Mouse (Mus musculus) neural tube, embryonic 14.5 days (tissue): ENCODE measurements around the gene Sppl3. TPM values are rescaled to one million over a fixed set of nuclear protein-coding genes. Genes with fewer than 3 reads are reported as not detected.

ENCODE experiments used
- ATAC-seq: fragments of 200-750 bp; cut with Nextera tagmentation; 2 replicates; pipeline ENCODE4 v1.8.0; 2017; ENCODE audit warnings: low read depth, mild to moderate bottlenecking, moderate TSS enrichment, moderate library complexity
- H3K27ac ChIP-seq: fragments of 300-500 bp; sonication (generic); 2 replicates; pipeline ENCODE4 v1.5.1; 2014; ENCODE audit warnings: low read depth, mild to moderate bottlenecking, control low read depth, low read length, moderate library complexity, mixed read lengths
- H3K27me3 ChIP-seq: fragments of 300-500 bp; sonication (generic); 2 replicates; pipeline ENCODE4 v1.6.1; 2014; ENCODE audit warnings: low read length; ENCODE audit not compliant: control insufficient read depth, insufficient read depth
- H3K36me3 ChIP-seq: fragments of 300-500 bp; sonication (generic); 2 replicates; pipeline ENCODE4 v1.6.1; 2014; ENCODE audit warnings: low read length, mixed read lengths; ENCODE audit not compliant: control insufficient read depth, insufficient read depth
- H3K4me1 ChIP-seq: fragments of 300-500 bp; sonication (generic); 2 replicates; pipeline ENCODE4 v1.6.1; 2014; ENCODE audit warnings: low read length; ENCODE audit not compliant: control insufficient read depth, insufficient read depth
- H3K4me2 ChIP-seq: fragments of 300-500 bp; sonication (generic); 2 replicates; pipeline ENCODE4 v1.6.1; 2014; ENCODE audit warnings: mild to moderate bottlenecking, low read depth, low read length, control low read depth
- H3K4me3 ChIP-seq: fragments of 300-500 bp; sonication (generic); 2 replicates; pipeline ENCODE4 v1.5.1; 2014; ENCODE audit warnings: low read depth, low read length, control low read depth, mixed read lengths
- H3K9ac ChIP-seq: fragments of 300-500 bp; sonication (generic); replicated peaks from 2 replicates; pipeline ENCODE4 v1.6.1; 2014; ENCODE audit warnings: low read depth, mild to moderate bottlenecking, control low read depth, low read length, mixed read lengths
- H3K9me3 ChIP-seq: fragments of 300-500 bp; sonication (generic); 2 replicates; pipeline ENCODE4 v1.6.1; 2016; ENCODE audit warnings: low read length; ENCODE audit not compliant: control insufficient read depth
- WGBS: fragments of 180-500 bp; shearing (Covaris S2); extraction: QIAGEN DNeasy Blood & Tissue Kit; methylation state at CpG from one replicate; pipeline ENCODE4 v1.1.7; 2014; 5-methylcytosine and 5-hydroxymethylcytosine counted together
- polyA plus RNA-seq: library from polyadenylated mRNA; unstranded; fragments of >200 nt; fragmentation: Nextera tagmentation; extraction: Ambion mirVana; gene quantifications from 2 replicates; pipeline ENCODE4 v1.2.1, GENCODE M21; 2014

Sppl3 gene
- polyA plus RNA-seq, 1 experiment from 2014 or later, result 32.7 TPM

GRCm38 (mm10) chr5:114980122-114980748, 30.7 kb upstream of the Sppl3 start:
- Histone ChIP-seq H3K4me2 (peak overlapping the region; percentile 68), H3K4me3 (peak overlapping the region; percentile 27; the same call in 1 of the 2 replicates), H3K27me3 (peaks cover 2% of the 10 kb centered on the region; the same call in 1 of the 2 replicates), H3K36me3 (no peaks in the 10 kb centered on the region), H3K9ac (no peak overlapping the region), H3K9me3 (no peaks in the 10 kb centered on the region), H3K4me1 (no peaks in the 10 kb centered on the region), H3K27ac (no peak overlapping the region)
- WGBS, result 32% methylated on average over 16 of the region's 16 CpGs
- ATAC-seq, result no peak

DNA sequence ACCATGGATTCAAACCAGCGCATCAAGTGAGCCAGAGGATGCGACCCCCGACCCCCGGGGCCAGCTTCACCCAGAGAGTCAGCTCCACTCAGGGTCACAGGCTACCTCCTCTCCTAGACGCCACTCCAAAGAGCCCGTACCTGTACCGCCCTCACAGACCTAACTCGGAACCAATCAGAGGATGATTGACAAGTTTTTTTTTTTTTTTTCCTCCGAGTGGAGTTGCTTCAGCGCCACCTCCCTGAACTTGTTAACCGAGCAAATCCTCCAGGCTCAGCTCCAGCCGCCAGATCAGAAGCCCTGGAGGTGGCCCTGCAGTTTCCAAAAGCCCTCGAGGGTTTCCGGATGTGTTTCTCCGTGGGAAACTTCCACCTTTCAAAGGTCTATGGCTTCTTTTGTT, 28.9 kb upstream of the Sppl3 start:
- WGBS, result 68% methylated on average over 15 of the region's 15 CpGs
- H3K27ac ChIP-seq, result no peak overlapping the region
- peaks cover 2% of the 10 kb centered on the region; the same call in 1 of the 2 replicates for H3K27me3 ChIP-seq
- H3K9me3 ChIP-seq, result no peaks in the 10 kb centered on the region
- no peak overlapping the region for H3K4me3 ChIP-seq
- no peaks in the 10 kb centered on the region for H3K36me3 ChIP-seq
- H3K4me2 ChIP-seq, result no peak overlapping the region
- no peak overlapping the region for H3K9ac ChIP-seq
- H3K4me1 ChIP-seq, result no peaks in the 10 kb centered on the region
- ATAC-seq, result no peak

DNA sequence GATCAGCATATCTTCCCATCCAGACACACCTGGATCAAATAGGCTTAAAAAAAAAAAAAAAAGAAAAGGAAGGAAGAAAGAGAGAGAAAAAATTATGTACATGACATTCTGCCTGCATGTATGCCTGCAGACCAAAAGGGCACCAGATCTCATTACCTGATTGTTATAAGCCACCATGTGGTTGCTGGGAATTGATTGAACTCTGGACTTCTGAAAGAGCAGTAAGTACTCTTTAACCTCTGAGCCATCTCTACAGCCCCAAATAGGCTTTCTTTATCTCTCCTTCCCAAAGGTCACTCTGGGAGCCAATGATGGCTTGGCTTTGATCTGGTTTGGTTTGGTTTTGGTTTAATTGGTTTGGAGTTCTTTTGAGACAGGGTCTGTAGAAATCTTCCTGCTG, 25.9 kb upstream of the Sppl3 start:
- no peak overlapping the region for H3K4me3 ChIP-seq

GRCm38 (mm10) chr5:114996447-114996846, 14.5 kb upstream of the Sppl3 start:
- H3K27me3 ChIP-seq, result no peaks in the 10 kb centered on the region
- no peak overlapping the region for H3K27ac ChIP-seq
- H3K36me3 ChIP-seq, result no peaks in the 10 kb centered on the region
- no peak for ATAC-seq
- 84% methylated on average over 16 of the region's 16 CpGs for WGBS
- H3K4me2 ChIP-seq, result no peak overlapping the region
- no peaks in the 10 kb centered on the region for H3K9me3 ChIP-seq
- no peaks in the 10 kb centered on the region for H3K4me1 ChIP-seq
- no peak overlapping the region for H3K9ac ChIP-seq
- H3K4me3 ChIP-seq, result no peak overlapping the region

More for the DNA sequence above, 25.9 kb upstream of the Sppl3 start:
- Histone ChIP-seq H3K9ac (no peak overlapping the region), H3K27ac (no peak overlapping the region), H3K27me3 (peaks cover under 1% of the 10 kb centered on the region; the same call in 1 of the 2 replicates), H3K36me3 (no peaks in the 10 kb centered on the region), H3K4me1 (no peaks in the 10 kb centered on the region), H3K4me2 (no peak overlapping the region), H3K9me3 (no peaks in the 10 kb centered on the region)
- no peak for ATAC-seq

GRCm38 (mm10) chr5:114997327-114997726, 13.6 kb upstream of the Sppl3 start:
- Histone ChIP-seq H3K9me3 (no peaks in the 10 kb centered on the region), H3K27ac (no peak overlapping the region), H3K4me3 (no peak overlapping the region), H3K4me2 (no peak overlapping the region), H3K27me3 (no peaks in the 10 kb centered on the region), H3K4me1 (no peaks in the 10 kb centered on the region), H3K9ac (no peak overlapping the region), H3K36me3 (no peaks in the 10 kb centered on the region)
- ATAC-seq, result no peak
- WGBS, result 66% methylated on average over 6 of the region's 6 CpGs

DNA sequence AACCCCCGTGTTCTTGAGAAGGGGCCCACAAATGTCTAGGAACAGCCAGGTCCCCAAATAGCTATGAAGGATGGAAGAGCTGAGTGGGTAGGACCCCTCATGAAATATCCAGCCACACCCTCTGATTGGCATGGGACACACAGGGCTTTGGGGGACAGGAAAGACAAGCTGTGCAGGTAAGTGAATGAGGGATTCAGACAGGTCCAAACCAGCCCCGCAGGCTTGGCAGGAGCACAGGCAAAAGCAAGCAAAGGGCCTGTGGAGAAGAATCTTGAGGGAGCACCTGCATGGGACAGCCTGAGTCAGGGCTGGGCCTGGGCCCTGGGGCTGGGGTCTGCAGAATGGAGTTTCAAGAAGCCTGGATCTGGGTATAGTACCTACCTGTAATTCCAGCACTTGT, 10.4 kb upstream of the Sppl3 start:
- no peak overlapping the region for H3K9ac ChIP-seq
- no peaks in the 10 kb centered on the region for H3K27me3 ChIP-seq
- no peaks in the 10 kb centered on the region for H3K4me1 ChIP-seq
- H3K9me3 ChIP-seq, result no peaks in the 10 kb centered on the region
- no peaks in the 10 kb centered on the region for H3K36me3 ChIP-seq
- H3K4me2 ChIP-seq, result no peak overlapping the region
- WGBS, result 84% methylated on average over 2 of the region's 2 CpGs
- H3K27ac ChIP-seq, result no peak overlapping the region
- no peak overlapping the region for H3K4me3 ChIP-seq
- ATAC-seq, result no peak

DNA sequence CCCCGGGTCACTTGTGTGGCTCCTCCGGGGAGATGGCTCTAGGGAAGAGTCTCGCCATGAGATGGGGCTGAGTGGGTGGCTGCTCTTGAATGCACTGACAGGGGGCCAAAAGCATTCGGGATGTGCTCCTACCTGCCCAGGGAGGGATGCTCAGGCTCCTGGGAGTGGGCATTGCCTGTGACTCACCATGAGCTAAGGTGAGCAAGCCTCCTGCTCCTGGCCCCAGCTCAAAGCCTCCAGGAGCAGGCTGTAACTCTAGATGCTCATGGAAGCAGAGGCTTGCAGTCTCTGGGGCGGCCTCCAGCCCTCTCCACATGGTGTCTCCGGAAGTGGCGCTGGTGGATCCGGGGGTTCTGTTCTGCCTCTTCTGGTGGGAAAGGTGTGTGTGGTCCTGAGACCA, 9.5 kb upstream of the Sppl3 start:
- H3K27ac ChIP-seq, result no peak overlapping the region
- H3K4me2 ChIP-seq, result no peak overlapping the region
- no peaks in the 10 kb centered on the region for H3K36me3 ChIP-seq
- no peak overlapping the region for H3K4me3 ChIP-seq
- WGBS, result 80% methylated on average over 8 of the region's 8 CpGs
- H3K9me3 ChIP-seq, result no peaks in the 10 kb centered on the region
- H3K4me1 ChIP-seq, result no peaks in the 10 kb centered on the region
- no peak overlapping the region for H3K9ac ChIP-seq
- ATAC-seq, result no peak
- no peaks in the 10 kb centered on the region for H3K27me3 ChIP-seq

DNA sequence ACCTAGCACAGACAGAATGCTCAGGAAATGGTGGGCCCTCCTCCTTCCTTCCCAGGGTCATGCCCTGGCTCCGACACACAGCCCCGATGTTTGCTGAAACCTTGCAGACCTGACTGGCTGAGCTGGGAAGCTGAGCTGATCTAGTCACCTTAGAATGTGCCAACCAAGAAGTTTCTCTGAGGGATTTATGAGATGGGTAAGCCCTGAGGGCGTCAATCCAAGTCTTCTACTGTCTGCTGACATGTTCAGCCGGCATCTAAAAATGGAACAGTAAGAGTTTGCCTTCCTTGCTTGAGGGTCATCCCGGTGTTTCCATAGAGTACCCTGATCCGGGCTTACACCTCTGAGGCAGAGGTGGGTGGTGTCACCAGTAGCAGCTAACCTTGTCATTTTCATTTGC, 8.2 kb upstream of the Sppl3 start:
- no peaks in the 10 kb centered on the region for H3K9me3 ChIP-seq
- H3K27me3 ChIP-seq, result no peaks in the 10 kb centered on the region
- H3K4me3 ChIP-seq, result no peak overlapping the region
- H3K9ac ChIP-seq, result no peak overlapping the region
- 81% methylated on average over 6 of the region's 6 CpGs for WGBS
- H3K27ac ChIP-seq, result no peak overlapping the region
- no peaks in the 10 kb centered on the region for H3K36me3 ChIP-seq
- no peak for ATAC-seq
- no peaks in the 10 kb centered on the region for H3K4me1 ChIP-seq
- H3K4me2 ChIP-seq, result no peak overlapping the region

- 84% methylated on average over 13 of the region's 13 CpGs for WGBS
- H3K4me1 ChIP-seq, result no peaks in the 10 kb centered on the region
- H3K4me2 ChIP-seq, result no peak overlapping the region
- no peaks in the 10 kb centered on the region for H3K36me3 ChIP-seq
- no peak overlapping the region for H3K4me3 ChIP-seq
- H3K27me3 ChIP-seq, result no peaks in the 10 kb centered on the region
- no peak overlapping the region for H3K9ac ChIP-seq
- no peaks in the 10 kb centered on the region for H3K9me3 ChIP-seq
- H3K27ac ChIP-seq, result no peak overlapping the region
- no peak for ATAC-seq
Observed at GRCm38 (mm10) chr5:115003224-115003873, 7.6 kb upstream of the Sppl3 start.
